Mouse (Mus musculus) heart, postnatal 0 days (tissue): ENCODE measurements around the gene Nlrc5.

ENCODE experiments used
- CTCF ChIP-seq: IDR thresholded peaks from 2 replicates; pipeline ENCODE4 v1.5.1; 2016; ENCODE audit warnings: antibody characterized with exemption, control low read depth, low read depth
- EP300 ChIP-seq: IDR thresholded peaks from 2 replicates; pipeline ENCODE4 v1.6.1; 2016; ENCODE audit warnings: antibody characterized with exemption, low read depth

GRCm38 (mm10) chr8:94530643-94531042, 96.5 kb downstream of the Nlrc5 start:
- no peak for TF ChIP-seq CTCF
- no peak for TF ChIP-seq EP300
